Mouse (Mus musculus) G1E (cell line): ENCODE results near the gene Snx21.

ENCODE experiments used
- CTCF ChIP-seq: IDR thresholded peaks from 2 replicates; pipeline ENCODE4 v1.5.1; 2012; ENCODE audit warnings: low read depth, low read length, inconsistent platforms, mixed read lengths
- GATA2 ChIP-seq: IDR thresholded peaks from 2 replicates; pipeline ENCODE4 v1.6.1; 2012; ENCODE audit warnings: low read depth, low read length, inconsistent platforms, borderline replicate concordance

DNA sequence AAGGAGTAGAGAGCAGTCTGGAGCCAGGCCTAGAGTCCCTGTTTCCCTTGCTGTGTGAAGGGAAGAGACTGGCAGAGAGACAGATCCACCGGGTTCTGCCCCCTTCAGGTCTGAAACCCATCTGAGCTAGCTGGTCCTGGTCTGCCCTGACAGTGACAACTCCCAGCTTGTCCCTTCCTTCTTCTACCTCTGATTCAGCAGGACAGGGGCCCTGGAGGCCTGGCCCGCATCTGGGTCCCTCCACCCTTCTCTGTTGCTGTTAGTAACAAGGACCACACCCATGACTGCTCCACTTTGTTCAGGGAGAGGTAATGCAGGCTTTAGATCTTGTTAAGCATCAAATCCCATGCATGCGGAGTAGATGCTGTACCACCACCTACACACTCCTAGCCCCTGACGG lies 2.8 kb downstream of the Snx21 start:
- TF ChIP-seq GATA2 (no peak), CTCF (no peak)
